Mouse (Mus musculus) midbrain, embryonic 16.5 days (tissue): Measurements from ENCODE around the gene H2al2a. TPM values are rescaled to one million over a fixed set of nuclear protein-coding genes. Genes with fewer than 3 reads are reported as not detected.

ENCODE experiments used
- ATAC-seq: fragments of 200-750 bp; cut with Nextera tagmentation; 2 replicates; pipeline ENCODE4 v1.8.0; 2017; ENCODE audit warnings: moderate TSS enrichment
- H3K27ac ChIP-seq: fragments of 300-500 bp; sonication (generic); 2 replicates; pipeline ENCODE4 v1.5.1; 2014; ENCODE audit warnings: mild to moderate bottlenecking, low read length, mixed read lengths
- H3K27me3 ChIP-seq: fragments of 300-500 bp; sonication (generic); 2 replicates; pipeline ENCODE4 v1.6.1; 2014; ENCODE audit warnings: low read depth, low read length, mixed read lengths; ENCODE audit not compliant: control insufficient read depth, insufficient read depth
- H3K36me3 ChIP-seq: fragments of 300-500 bp; sonication (generic); 2 replicates; pipeline ENCODE4 v1.6.1; 2014; ENCODE audit warnings: mild to moderate bottlenecking, low read length, moderate library complexity, mixed read lengths; ENCODE audit not compliant: control insufficient read depth, insufficient read depth
- H3K4me1 ChIP-seq: fragments of 300-500 bp; sonication (generic); 2 replicates; pipeline ENCODE4 v1.6.1; 2014; ENCODE audit warnings: mild to moderate bottlenecking, low read length, mixed read lengths; ENCODE audit not compliant: control insufficient read depth, insufficient read depth
- H3K4me2 ChIP-seq: fragments of 300-500 bp; sonication (generic); 2 replicates; pipeline ENCODE4 v1.6.1; 2014; ENCODE audit warnings: mild to moderate bottlenecking, low read length, mixed read lengths
- H3K4me3 ChIP-seq: fragments of 300-500 bp; sonication (generic); 2 replicates; pipeline ENCODE4 v1.5.1; 2014; ENCODE audit warnings: low read depth, mild to moderate bottlenecking, low read length, moderate library complexity, mixed read lengths
- H3K9ac ChIP-seq: fragments of 300-500 bp; sonication (generic); 2 replicates; pipeline ENCODE4 v1.6.1; 2014; ENCODE audit warnings: low read depth, low read length, mixed read lengths
- H3K9me3 ChIP-seq: fragments of 300-500 bp; sonication (generic); replicated peaks from 2 replicates; pipeline ENCODE4 v1.6.1; 2014; ENCODE audit warnings: mild to moderate bottlenecking, low read length, mixed read lengths; ENCODE audit not compliant: control insufficient read depth, poor library complexity, severe bottlenecking
- WGBS: fragments of 180-500 bp; shearing (Covaris S2); extraction: QIAGEN DNeasy Blood & Tissue Kit; methylation state at CpG from one replicate; pipeline ENCODE4 v1.1.7; 2014; 5-methylcytosine and 5-hydroxymethylcytosine counted together
- polyA plus RNA-seq: library from polyadenylated mRNA; unstranded; fragments of >200 nt; fragmentation: Nextera tagmentation; extraction: Ambion mirVana; gene quantifications from 2 replicates; pipeline ENCODE4 v1.2.1, GENCODE M21; 2015

The H2al2a gene
- polyA plus RNA-seq, 1 experiment from 2014 or later: not detected

- H3K27me3 ChIP-seq: no peaks in the 10 kb centered on the region
- H3K4me2 ChIP-seq: no peak overlapping the region
- WGBS: 93% methylated on average over 6 of the region's 6 CpGs
- H3K9me3 ChIP-seq: no peaks in the 10 kb centered on the region
- no peak for ATAC-seq
- H3K36me3 ChIP-seq: no peaks in the 10 kb centered on the region
- H3K9ac ChIP-seq: no peak overlapping the region
- no peak overlapping the region for H3K27ac ChIP-seq
- no peaks in the 10 kb centered on the region for H3K4me1 ChIP-seq
- no peak overlapping the region for H3K4me3 ChIP-seq
These were observed 20.6 kb upstream of the H2al2a start for GRCm38 (mm10) chr2:18017321-18017720.

GRCm38 (mm10) chr2:18016639-18017038 lies 19.9 kb upstream of the H2al2a start:
- H3K9ac ChIP-seq: no peak overlapping the region
- ATAC-seq: no peak
- no peak overlapping the region for H3K27ac ChIP-seq
- no peaks in the 10 kb centered on the region for H3K4me1 ChIP-seq
- no peak overlapping the region for H3K4me2 ChIP-seq
- H3K27me3 ChIP-seq: no peaks in the 10 kb centered on the region
- H3K9me3 ChIP-seq: no peaks in the 10 kb centered on the region
- no peak overlapping the region for H3K4me3 ChIP-seq
- WGBS: 94% methylated on average over 1 of the region's 1 CpGs
- no peaks in the 10 kb centered on the region for H3K36me3 ChIP-seq

GRCm38 (mm10) chr2:18015581-18015980 lies 18.8 kb upstream of the H2al2a start:
- 35% methylated on average over 3 of the region's 3 CpGs for WGBS
- Histone ChIP-seq H3K9me3 (no peaks in the 10 kb centered on the region), H3K9ac (no peak overlapping the region), H3K27ac (no peak overlapping the region), H3K27me3 (no peaks in the 10 kb centered on the region), H3K4me1 (no peaks in the 10 kb centered on the region), H3K36me3 (no peaks in the 10 kb centered on the region), H3K4me3 (no peak overlapping the region), H3K4me2 (no peak overlapping the region)
- no peak for ATAC-seq

- Histone ChIP-seq H3K4me1 (no peaks in the 10 kb centered on the region), H3K27ac (no peak overlapping the region), H3K9ac (no peak overlapping the region), H3K27me3 (no peaks in the 10 kb centered on the region), H3K36me3 (no peaks in the 10 kb centered on the region), H3K9me3 (no peaks in the 10 kb centered on the region), H3K4me3 (no peak overlapping the region), H3K4me2 (no peak overlapping the region)
- ATAC-seq: no peak
- 91% methylated on average over 3 of the region's 3 CpGs for WGBS
These were observed 16.1 kb upstream of the H2al2a start for GRCm38 (mm10) chr2:18012866-18013265.

- H3K4me1 ChIP-seq: no peaks in the 10 kb centered on the region
- no peak for ATAC-seq
- no peaks in the 10 kb centered on the region for H3K9me3 ChIP-seq
- no peak overlapping the region for H3K4me3 ChIP-seq
- no peak overlapping the region for H3K27ac ChIP-seq
- 89% methylated on average over 6 of the region's 6 CpGs for whole genome bisulfite sequencing
- no peak overlapping the region for H3K9ac ChIP-seq
- H3K4me2 ChIP-seq: no peak overlapping the region
- H3K27me3 ChIP-seq: no peaks in the 10 kb centered on the region
- no peaks in the 10 kb centered on the region for H3K36me3 ChIP-seq
These were observed 14.5 kb upstream of the H2al2a start for GRCm38 (mm10) chr2:18011226-18011625.

GRCm38 (mm10) chr2:18005137-18005536 lies 8.4 kb upstream of the H2al2a start:
- Histone ChIP-seq H3K9ac (no peak overlapping the region), H3K27me3 (no peaks in the 10 kb centered on the region), H3K4me2 (no peak overlapping the region), H3K4me1 (no peaks in the 10 kb centered on the region), H3K9me3 (no peaks in the 10 kb centered on the region), H3K4me3 (no peak overlapping the region), H3K27ac (no peak overlapping the region), H3K36me3 (no peaks in the 10 kb centered on the region)
- no peak for ATAC-seq
- WGBS: 34% methylated on average over 8 of the region's 8 CpGs

- Histone ChIP-seq H3K36me3 (no peaks in the 10 kb centered on the region), H3K27ac (no peak overlapping the region), H3K4me3 (no peak overlapping the region), H3K9ac (no peak overlapping the region), H3K4me1 (no peaks in the 10 kb centered on the region), H3K4me2 (no peak overlapping the region), H3K27me3 (no peaks in the 10 kb centered on the region), H3K9me3 (no peaks in the 10 kb centered on the region)
- 96% methylated on average over 4 of the region's 4 CpGs for WGBS
- no peak for ATAC-seq
These were observed 7.5 kb upstream of the H2al2a start for GRCm38 (mm10) chr2:18004286-18004685.

GRCm38 (mm10) chr2:18002306-18002705 lies 5.5 kb upstream of the H2al2a start:
- 93% methylated on average over 3 of the region's 3 CpGs for WGBS
- no peak for ATAC-seq
- no peaks in the 10 kb centered on the region for H3K4me1 ChIP-seq

GRCm38 (mm10) chr2:17989562-17989961 lies 7.2 kb downstream of the H2al2a start:
- no peaks in the 10 kb centered on the region for H3K36me3 ChIP-seq
- no peak overlapping the region for H3K27ac ChIP-seq

More at GRCm38 (mm10) chr2:18002306-18002705, 5.5 kb upstream of the H2al2a start:
- Histone ChIP-seq H3K27me3 (no peaks in the 10 kb centered on the region), H3K9me3 (no peaks in the 10 kb centered on the region), H3K9ac (no peak overlapping the region), H3K36me3 (no peaks in the 10 kb centered on the region), H3K27ac (no peak overlapping the region), H3K4me2 (no peak overlapping the region), H3K4me3 (no peak overlapping the region)

GRCm38 (mm10) chr2:17989115-17989514 lies 7.6 kb downstream of the H2al2a start:
- Histone ChIP-seq H3K36me3 (no peaks in the 10 kb centered on the region), H3K27ac (no peak overlapping the region), H3K9ac (no peak overlapping the region), H3K4me1 (no peaks in the 10 kb centered on the region), H3K27me3 (no peaks in the 10 kb centered on the region), H3K4me3 (no peak overlapping the region), H3K9me3 (no peaks in the 10 kb centered on the region), H3K4me2 (no peak overlapping the region)
- WGBS: 45% methylated on average over 3 of the region's 3 CpGs
- no peak for ATAC-seq

More at GRCm38 (mm10) chr2:17989562-17989961, 7.2 kb downstream of the H2al2a start:
- no peak overlapping the region for H3K4me3 ChIP-seq
- H3K4me1 ChIP-seq: no peaks in the 10 kb centered on the region
- no peak overlapping the region for H3K9ac ChIP-seq
- H3K9me3 ChIP-seq: no peaks in the 10 kb centered on the region
- no peak overlapping the region for H3K4me2 ChIP-seq
- no peak for ATAC-seq
- no peaks in the 10 kb centered on the region for H3K27me3 ChIP-seq
